Mouse (Mus musculus) B cell, adult 67 days (primary cell): ENCODE data around the gene Sipa1l2. TPM values are rescaled to one million over a fixed set of nuclear protein-coding genes. Genes with fewer than 3 reads are reported as not detected.

Experiments used
- total RNA-seq, 2 experiments: library from RNA; stranded (reverse); gene quantifications; 4 replicates each; pipeline ENCODE4 v1.2.4; 2023

Gene Sipa1l2
- 10 to 100 TPM; 21.5 to 24.8 TPM for total RNA-seq

GRCm38 (mm10) chr8:125569533-125570365 is at the start of gene Sipa1l2:
Sipa1l2 (minus strand) TSS chr8:125569808.

Other genes with a start within 250 kb of the Sipa1l2 start
- gene Map10, start 100.0 kb upstream of the Sipa1l2 start, total RNA-seq: 1 to 10 TPM; 2.6 to 3.7 TPM
- gene Ntpcr, start 160.2 kb upstream of the Sipa1l2 start, total RNA-seq: 10 to 100 TPM in 1 of 2 experiments, 1 to 10 TPM in 1; 9.4 to 12.1 TPM